Mouse (Mus musculus): Measurements from ENCODE around the gene Itga9. TPM values are rescaled to one million over a fixed set of nuclear protein-coding genes. Genes with fewer than 3 reads are reported as not detected.

Gene Itga9
- polyA plus RNA-seq, 1 experiment from 2014 or later, result 5.9 TPM

DNA sequence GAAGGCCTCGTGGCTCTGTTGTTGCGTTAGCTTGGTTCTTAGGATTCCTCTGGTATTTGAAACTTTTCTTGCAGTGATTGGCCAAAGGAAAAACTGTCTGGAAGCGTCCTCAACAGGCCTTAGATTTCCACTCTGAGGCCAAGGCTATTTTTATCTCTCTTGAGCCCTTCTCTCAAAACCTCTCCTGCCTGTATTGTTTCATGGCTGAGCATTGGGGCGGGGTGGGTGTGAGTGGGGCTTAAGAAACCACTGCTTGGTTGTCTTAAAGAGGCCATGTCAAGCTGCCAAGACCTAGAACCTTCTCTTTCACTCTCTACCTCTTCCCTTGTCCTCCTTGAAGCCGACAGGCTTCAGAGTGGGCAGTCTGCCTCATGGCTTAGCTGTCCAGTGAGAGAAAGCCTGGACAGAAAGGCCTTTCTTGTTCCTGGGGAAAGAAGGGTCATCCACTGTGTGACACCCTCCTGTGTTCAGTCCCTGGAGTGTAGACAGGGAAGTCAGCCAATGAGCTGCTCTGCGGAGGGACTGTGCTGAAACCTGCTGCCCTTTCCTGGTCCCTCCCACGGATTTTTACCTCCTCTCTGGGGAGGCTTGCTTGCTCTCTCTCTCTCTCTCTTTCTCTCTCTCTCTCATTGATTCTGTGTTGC, 271.0 kb downstream of the Itga9 start:
- H3K4me3 ChIP-seq (ENCODE audit: low read depth, low read length), result no peak overlapping the region
- no peak overlapping the region for H3K9ac ChIP-seq (ENCODE audit: low read depth, low read length)
- H3K27ac ChIP-seq (ENCODE audit: low read depth, low read length), result 0 out of 2 replicates have a peak overlapping the region, but pooled peaks have one; percentile 35
- no peaks in the 10 kb centered on the region for H3K27me3 ChIP-seq (replicated peaks; ENCODE audit: control insufficient read depth, insufficient read depth, low read length)
- no peaks in the 10 kb centered on the region for H3K9me3 ChIP-seq (ENCODE audit: control insufficient read depth)
- no peak overlapping the region for H3K4me2 ChIP-seq (replicated peaks; ENCODE audit: low read depth)
- WGBS, result 82% methylated on average over 7 of the region's 7 CpGs
- H3K36me3 ChIP-seq (ENCODE audit: control insufficient read depth, insufficient read depth), result no peaks in the 10 kb centered on the region
- no peaks in the 10 kb centered on the region for H3K4me1 ChIP-seq (replicated peaks; ENCODE audit: control insufficient read depth, insufficient read depth, low read length)
- no peak for TF ChIP-seq CTCF (IDR thresholded peaks at IDR 0.05; ENCODE audit: low read depth)
- no peak for ATAC-seq

GRCm38 (mm10) chr9:118878596-118878995, 272.1 kb downstream of the Itga9 start:
- TF ChIP-seq CTCF (IDR thresholded peaks at IDR 0.05; ENCODE audit: low read depth), result no peak
- H3K4me1 ChIP-seq (replicated peaks; ENCODE audit: control insufficient read depth, insufficient read depth, low read length), result no peaks in the 10 kb centered on the region
- no peaks in the 10 kb centered on the region for H3K36me3 ChIP-seq (ENCODE audit: control insufficient read depth, insufficient read depth)
- no peak for ATAC-seq
- H3K9ac ChIP-seq (ENCODE audit: low read depth, low read length), result no peak overlapping the region
- no peak overlapping the region for H3K4me2 ChIP-seq (replicated peaks; ENCODE audit: low read depth)
- H3K27me3 ChIP-seq (replicated peaks; ENCODE audit: control insufficient read depth, insufficient read depth, low read length), result no peaks in the 10 kb centered on the region
- no peaks in the 10 kb centered on the region for H3K9me3 ChIP-seq (ENCODE audit: control insufficient read depth)
- 88% methylated on average over 11 of the region's 11 CpGs for WGBS
- H3K4me3 ChIP-seq (ENCODE audit: low read depth, low read length), result no peak overlapping the region
- H3K27ac ChIP-seq (ENCODE audit: low read depth, low read length), result no peak overlapping the region

GRCm38 (mm10) chr9:118881281-118881945, 274.9 kb downstream of the Itga9 start:
- H3K27me3 ChIP-seq (replicated peaks; ENCODE audit: control insufficient read depth, insufficient read depth, low read length), result no peaks in the 10 kb centered on the region
- no peaks in the 10 kb centered on the region for H3K4me1 ChIP-seq (replicated peaks; ENCODE audit: control insufficient read depth, insufficient read depth, low read length)
- peak; percentile 76 for TF ChIP-seq CTCF (IDR thresholded peaks at IDR 0.05; ENCODE audit: low read depth)
- no peaks in the 10 kb centered on the region for H3K36me3 ChIP-seq (ENCODE audit: control insufficient read depth, insufficient read depth)
- no peak overlapping the region for H3K27ac ChIP-seq (ENCODE audit: low read depth, low read length)
- H3K9me3 ChIP-seq (ENCODE audit: control insufficient read depth), result no peaks in the 10 kb centered on the region
- 77% methylated on average over 7 of the region's 7 CpGs for WGBS
- no peak overlapping the region for H3K4me2 ChIP-seq (replicated peaks; ENCODE audit: low read depth)
- no peak for ATAC-seq
- H3K9ac ChIP-seq (ENCODE audit: low read depth, low read length), result no peak overlapping the region
- H3K4me3 ChIP-seq (ENCODE audit: low read depth, low read length), result no peak overlapping the region

DNA sequence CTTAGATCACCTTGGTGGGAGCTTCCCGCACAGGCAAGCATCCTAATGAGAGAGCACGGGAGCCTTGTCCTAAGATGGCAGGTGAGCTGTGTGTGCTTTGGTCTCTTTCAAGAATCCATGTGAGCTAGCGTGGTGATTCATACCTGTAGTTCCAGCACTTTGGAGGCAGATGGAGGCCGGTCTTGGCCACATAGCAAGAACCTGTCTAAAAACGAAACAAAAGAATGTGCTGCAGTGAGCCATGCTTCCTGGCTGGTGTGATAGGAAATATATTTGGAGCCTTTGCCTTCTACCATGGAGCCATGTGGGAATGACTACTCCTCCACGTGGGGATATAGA, 275.4 kb downstream of the Itga9 start:
- H3K27me3 ChIP-seq (replicated peaks; ENCODE audit: control insufficient read depth, insufficient read depth, low read length), result no peaks in the 10 kb centered on the region
- TF ChIP-seq CTCF (IDR thresholded peaks at IDR 0.05; ENCODE audit: low read depth), result no peak
- no peaks in the 10 kb centered on the region for H3K4me1 ChIP-seq (replicated peaks; ENCODE audit: control insufficient read depth, insufficient read depth, low read length)
- H3K4me2 ChIP-seq (replicated peaks; ENCODE audit: low read depth), result no peak overlapping the region
- no peaks in the 10 kb centered on the region for H3K36me3 ChIP-seq (ENCODE audit: control insufficient read depth, insufficient read depth)
- no peak overlapping the region for H3K27ac ChIP-seq (ENCODE audit: low read depth, low read length)
- ATAC-seq, result no peak
- H3K9ac ChIP-seq (ENCODE audit: low read depth, low read length), result no peak overlapping the region
- no peaks in the 10 kb centered on the region for H3K9me3 ChIP-seq (ENCODE audit: control insufficient read depth)
- WGBS, result 79% methylated on average over 6 of the region's 6 CpGs
- H3K4me3 ChIP-seq (ENCODE audit: low read depth, low read length), result no peak overlapping the region

- no peak overlapping the region for H3K4me3 ChIP-seq (ENCODE audit: low read depth, low read length)
- no peak for ATAC-seq
- H3K27me3 ChIP-seq (replicated peaks; ENCODE audit: control insufficient read depth, insufficient read depth, low read length), result no peaks in the 10 kb centered on the region
- H3K9ac ChIP-seq (ENCODE audit: low read depth, low read length), result no peak overlapping the region
- H3K27ac ChIP-seq (ENCODE audit: low read depth, low read length), result no peak overlapping the region
- WGBS, result 91% methylated on average over 7 of the region's 7 CpGs
- H3K36me3 ChIP-seq (ENCODE audit: control insufficient read depth, insufficient read depth), result no peaks in the 10 kb centered on the region
- no peak overlapping the region for H3K4me2 ChIP-seq (replicated peaks; ENCODE audit: low read depth)
- no peaks in the 10 kb centered on the region for H3K4me1 ChIP-seq (replicated peaks; ENCODE audit: control insufficient read depth, insufficient read depth, low read length)
- H3K9me3 ChIP-seq (ENCODE audit: control insufficient read depth), result no peaks in the 10 kb centered on the region
- TF ChIP-seq CTCF (IDR thresholded peaks at IDR 0.05; ENCODE audit: low read depth), result no peak
These were observed 276.7 kb downstream of the Itga9 start for GRCm38 (mm10) chr9:118883150-118883549.

- TF ChIP-seq CTCF (IDR thresholded peaks at IDR 0.05; ENCODE audit: low read depth), result no peak
These were observed 279.3 kb downstream of the Itga9 start for GRCm38 (mm10) chr9:118885785-118886184.

More at GRCm38 (mm10) chr9:118885785-118886184, 279.3 kb downstream of the Itga9 start:
- no peak overlapping the region for H3K27ac ChIP-seq (ENCODE audit: low read depth, low read length)
- H3K9ac ChIP-seq (ENCODE audit: low read depth, low read length), result no peak overlapping the region
- H3K36me3 ChIP-seq (ENCODE audit: control insufficient read depth, insufficient read depth), result no peaks in the 10 kb centered on the region
- H3K4me2 ChIP-seq (replicated peaks; ENCODE audit: low read depth), result no peak overlapping the region
- ATAC-seq, result no peak
- WGBS, result 73% methylated on average over 6 of the region's 6 CpGs
- no peak overlapping the region for H3K4me3 ChIP-seq (ENCODE audit: low read depth, low read length)
- H3K27me3 ChIP-seq (replicated peaks; ENCODE audit: control insufficient read depth, insufficient read depth, low read length), result no peaks in the 10 kb centered on the region
- no peaks in the 10 kb centered on the region for H3K9me3 ChIP-seq (ENCODE audit: control insufficient read depth)
- H3K4me1 ChIP-seq (replicated peaks; ENCODE audit: control insufficient read depth, insufficient read depth, low read length), result no peaks in the 10 kb centered on the region
